Mouse (Mus musculus): Measurements from ENCODE around the gene Olig1. TPM values are rescaled to one million over a fixed set of nuclear protein-coding genes. Genes with fewer than 3 reads are reported as not detected.

Olig1 gene
- total and polyA plus RNA-seq, 2 experiments from 2014 or later, result 199 to 249 TPM

DNA sequence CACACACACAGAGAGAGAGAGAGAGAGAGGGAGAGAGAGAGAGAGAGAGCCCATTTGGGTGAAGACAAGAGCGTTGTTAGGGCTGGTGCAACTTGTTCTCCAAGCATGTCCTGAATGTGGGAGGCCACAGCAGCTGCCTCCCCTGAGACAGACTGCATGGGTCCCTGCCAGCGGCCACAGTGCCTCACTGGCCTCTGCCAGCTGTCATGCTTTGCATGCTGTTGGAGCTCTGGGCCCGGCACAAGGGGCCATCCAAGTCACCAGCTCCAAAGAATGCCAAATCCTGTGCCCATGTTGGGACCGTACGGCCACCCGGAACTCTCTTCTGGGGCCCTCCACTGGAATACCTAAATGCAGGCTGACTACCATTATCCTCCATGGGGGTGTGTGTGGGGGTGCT lies 3.6 kb upstream of the Olig1 start:
- peaks cover 61% of the 10 kb centered on the region for H3K27me3 ChIP-seq (ENCODE audit: insufficient read depth, low read length)
- H3K9me3 ChIP-seq (ENCODE audit: low read length), result no peaks in the 10 kb centered on the region
- 39% methylated on average over 6 of the region's 6 CpGs for WGBS
- no peaks in the 10 kb centered on the region for H3K36me3 ChIP-seq (ENCODE audit: insufficient read depth, low read length)
- TF ChIP-seq CTCF (IDR thresholded peaks at IDR 0.05; ENCODE audit: low read depth), result no peak
- 0 out of 2 replicates have a peak overlapping the region, but pooled peaks have one; percentile 7 for H3K4me2 ChIP-seq (ENCODE audit: low read depth, low read length)
- H3K27ac ChIP-seq, result peak overlapping the region; percentile 45; the same call in 1 of the 2 replicates
- no peaks in the 10 kb centered on the region; the same call in 1 of the 2 replicates for H3K4me1 ChIP-seq (ENCODE audit: insufficient read depth, low read length)
- H3K9ac ChIP-seq (replicated peaks; ENCODE audit: low read length), result no peak overlapping the region
- ATAC-seq (peak; percentile 87), DNase-seq (ENCODE audit: low spot score) (peak; percentile 87)
- no peak overlapping the region for H3K4me3 ChIP-seq (ENCODE audit: low read length)

DNA sequence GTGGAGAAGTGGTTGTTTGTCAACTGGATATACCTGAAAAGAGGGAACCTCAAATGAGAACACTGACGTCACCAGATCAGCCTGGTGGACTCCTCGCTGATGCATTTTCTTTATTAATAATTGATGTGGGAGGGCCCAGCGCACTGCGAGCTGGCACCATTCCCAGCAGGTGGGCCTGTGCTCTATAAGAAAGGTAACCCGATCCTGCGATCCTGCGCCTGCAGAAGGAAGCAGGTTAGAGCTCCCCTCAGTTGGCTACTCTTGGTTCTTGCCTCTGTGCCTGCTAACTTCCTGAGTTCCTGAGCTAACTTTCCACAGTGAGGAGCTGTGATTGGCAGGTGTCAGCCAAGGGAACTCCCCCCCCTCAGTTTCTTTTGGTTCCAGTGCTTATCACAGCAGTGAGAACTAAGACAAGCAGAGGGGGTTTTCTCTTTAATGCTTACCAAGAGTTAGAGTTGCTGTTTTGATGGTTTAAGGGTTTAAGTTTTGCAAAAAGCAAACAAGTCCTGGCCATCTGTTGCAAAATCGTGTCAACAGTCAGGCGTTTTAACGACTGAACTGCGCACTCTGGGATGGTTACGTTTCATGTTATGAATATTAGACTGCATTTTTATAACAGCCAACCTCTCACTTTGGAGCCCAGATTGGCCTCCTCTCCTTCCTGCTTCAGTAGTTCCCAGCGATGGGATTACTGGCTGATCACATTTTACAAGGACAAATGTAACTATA lies 684 bp upstream of the Olig1 start:
- H3K9me3 ChIP-seq (ENCODE audit: low read length), result no peaks in the 10 kb centered on the region
- DNase-seq (ENCODE audit: low spot score) (no peak), ATAC-seq (no peak)
- peak overlapping the region; percentile 46 for H3K4me3 ChIP-seq (ENCODE audit: low read length)
- H3K9ac ChIP-seq (replicated peaks; ENCODE audit: low read length), result peak overlapping the region; percentile 58; the same call in 1 of the 2 replicates
- H3K27me3 ChIP-seq (ENCODE audit: insufficient read depth, low read length), result peaks cover 81% of the 10 kb centered on the region
- H3K27ac ChIP-seq, result no peak overlapping the region
- no peaks in the 10 kb centered on the region for H3K36me3 ChIP-seq (ENCODE audit: insufficient read depth, low read length)
- H3K4me2 ChIP-seq (ENCODE audit: low read depth, low read length), result peak overlapping the region; percentile 62
- no peak for TF ChIP-seq CTCF (IDR thresholded peaks at IDR 0.05; ENCODE audit: low read depth)
- 7% methylated on average over 13 of the region's 13 CpGs for WGBS
- H3K4me1 ChIP-seq (ENCODE audit: insufficient read depth, low read length), result no peaks in the 10 kb centered on the region; the same call in 1 of the 2 replicates

DNA sequence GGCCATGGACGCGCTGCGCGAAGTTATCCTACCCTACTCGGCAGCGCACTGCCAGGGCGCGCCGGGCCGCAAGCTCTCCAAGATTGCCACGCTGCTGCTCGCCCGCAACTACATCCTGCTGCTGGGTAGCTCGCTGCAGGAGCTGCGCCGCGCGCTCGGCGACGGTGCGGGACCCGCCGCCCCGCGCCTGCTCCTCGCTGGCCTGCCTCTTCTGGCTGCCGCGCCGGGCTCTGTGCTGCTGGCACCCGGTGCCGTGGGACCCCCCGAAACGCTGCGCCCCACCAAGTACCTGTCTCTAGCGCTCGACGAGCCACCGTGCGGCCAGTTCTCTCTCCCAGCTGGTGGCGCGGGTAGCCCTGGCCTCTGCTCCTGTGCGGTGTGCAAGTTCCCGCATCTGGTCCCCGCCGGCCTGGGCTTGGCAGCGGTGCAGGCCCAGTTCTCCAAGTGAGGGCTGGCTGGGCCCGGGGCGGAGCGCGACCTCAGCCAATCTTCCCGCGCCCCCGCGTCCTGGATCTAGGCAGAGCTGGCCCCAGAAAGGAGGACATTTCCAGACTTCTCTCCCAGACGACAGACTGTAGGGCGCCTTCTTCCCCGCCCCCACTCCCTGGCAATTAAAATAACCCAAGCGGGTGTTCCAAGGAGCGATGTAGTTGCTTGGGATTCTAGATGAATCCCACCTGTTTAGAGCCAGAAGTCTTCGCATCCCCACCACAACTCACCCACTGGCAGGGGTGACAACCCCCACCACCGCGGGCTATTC lies 820 bp downstream of the Olig1 start:
- no peak for TF ChIP-seq CTCF (IDR thresholded peaks at IDR 0.05; ENCODE audit: low read depth)
- Histone ChIP-seq H3K4me2 (ENCODE audit: low read depth, low read length) (peak overlapping the region; percentile 62), H3K9ac (replicated peaks; ENCODE audit: low read length) (peak overlapping the region; percentile 58), H3K27me3 (ENCODE audit: insufficient read depth, low read length) (peaks cover 86% of the 10 kb centered on the region), H3K4me3 (ENCODE audit: low read length) (peak overlapping the region; percentile 46), H3K36me3 (ENCODE audit: insufficient read depth, low read length) (no peaks in the 10 kb centered on the region), H3K4me1 (ENCODE audit: insufficient read depth, low read length) (no peaks in the 10 kb centered on the region; the same call in 1 of the 2 replicates), H3K9me3 (ENCODE audit: low read length) (no peaks in the 10 kb centered on the region), H3K27ac (peak overlapping the region; percentile 85)
- DNase-seq (ENCODE audit: low spot score), result peak; percentile 65
- peak; percentile 48; the same call in 1 of the 2 replicates for ATAC-seq
- WGBS, result under 1% methylated on average over 62 of the region's 63 CpGs

DNA sequence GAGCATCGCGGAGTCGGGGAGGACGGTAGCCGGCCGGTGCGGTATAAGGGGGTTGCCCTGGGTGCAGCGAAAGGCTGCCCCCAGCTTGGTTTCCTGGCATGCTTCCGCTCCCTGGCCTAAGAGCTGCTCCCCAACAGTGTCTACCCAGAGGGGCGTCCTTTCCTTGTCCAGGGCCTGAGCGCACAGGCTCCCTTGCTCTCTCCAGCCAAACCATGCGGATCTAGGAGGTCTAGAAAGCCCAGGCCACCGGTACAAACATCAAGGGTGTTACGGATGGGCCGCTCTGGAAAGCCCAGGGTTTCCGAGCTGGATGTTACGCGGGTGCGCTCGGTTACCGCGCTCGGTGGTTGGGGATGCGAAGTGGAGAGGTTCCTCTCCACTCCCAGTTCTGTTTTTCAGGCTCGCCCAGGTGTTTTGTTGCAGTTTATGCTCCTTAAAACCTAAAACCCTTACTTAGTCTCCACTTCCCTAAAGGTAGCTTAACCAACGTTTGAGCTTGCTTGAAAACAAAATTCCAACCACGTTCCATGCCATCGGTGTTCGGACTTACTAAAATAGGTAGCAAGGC lies 1.5 kb downstream of the Olig1 start:
- H3K4me3 ChIP-seq (ENCODE audit: low read length), result peak overlapping the region; percentile 46
- peak overlapping the region; percentile 85 for H3K27ac ChIP-seq
- peaks cover 88% of the 10 kb centered on the region for H3K27me3 ChIP-seq (ENCODE audit: insufficient read depth, low read length)
- DNase-seq (ENCODE audit: low spot score) (no peak), ATAC-seq (peak; percentile 32; the same call in 1 of the 2 replicates)
- no peak for TF ChIP-seq CTCF (IDR thresholded peaks at IDR 0.05; ENCODE audit: low read depth)
- under 1% methylated on average over 29 of the region's 29 CpGs for WGBS
- H3K36me3 ChIP-seq (ENCODE audit: insufficient read depth, low read length), result no peaks in the 10 kb centered on the region
- no peaks in the 10 kb centered on the region for H3K9me3 ChIP-seq (ENCODE audit: low read length)
- H3K4me1 ChIP-seq (ENCODE audit: insufficient read depth, low read length), result no peaks in the 10 kb centered on the region; the same call in 1 of the 2 replicates
- peak overlapping the region; percentile 62 for H3K4me2 ChIP-seq (ENCODE audit: low read depth, low read length)
- H3K9ac ChIP-seq (replicated peaks; ENCODE audit: low read length), result peak overlapping the region; percentile 58

DNA sequence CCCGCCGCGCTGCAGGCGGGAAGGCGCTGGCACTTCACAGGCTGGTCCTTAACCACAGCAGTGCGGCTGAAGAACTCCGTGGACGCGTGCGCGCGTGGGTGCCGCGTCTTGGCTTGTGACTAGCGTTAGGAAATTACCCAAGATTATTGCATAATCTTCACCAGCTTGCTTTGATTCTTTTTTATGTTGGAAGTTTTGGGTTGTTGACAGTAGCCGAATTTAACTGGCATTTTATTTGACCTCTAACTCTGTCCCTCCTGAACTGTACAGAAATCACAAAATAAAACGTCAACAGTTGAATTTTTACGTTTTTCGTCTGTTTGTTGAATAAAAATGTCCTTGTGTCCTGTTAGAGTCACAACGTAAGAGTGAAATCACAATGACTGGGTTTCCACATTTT lies 2.1 kb downstream of the Olig1 start:
- Histone ChIP-seq H3K4me3 (ENCODE audit: low read length) (peak overlapping the region; percentile 46), H3K4me2 (ENCODE audit: low read depth, low read length) (peak overlapping the region; percentile 62), H3K27ac (peak overlapping the region; percentile 85), H3K4me1 (ENCODE audit: insufficient read depth, low read length) (no peaks in the 10 kb centered on the region), H3K9me3 (ENCODE audit: low read length) (no peaks in the 10 kb centered on the region), H3K9ac (replicated peaks; ENCODE audit: low read length) (peak overlapping the region; percentile 58; the same call in 1 of the 2 replicates), H3K27me3 (ENCODE audit: insufficient read depth, low read length) (peaks cover 89% of the 10 kb centered on the region), H3K36me3 (ENCODE audit: insufficient read depth, low read length) (no peaks in the 10 kb centered on the region)
- 2% methylated on average over 20 of the region's 20 CpGs for WGBS
- no peak for DNase-seq (ENCODE audit: low spot score)
- no peak for ATAC-seq
- no peak for TF ChIP-seq CTCF (IDR thresholded peaks at IDR 0.05; ENCODE audit: low read depth)

DNA sequence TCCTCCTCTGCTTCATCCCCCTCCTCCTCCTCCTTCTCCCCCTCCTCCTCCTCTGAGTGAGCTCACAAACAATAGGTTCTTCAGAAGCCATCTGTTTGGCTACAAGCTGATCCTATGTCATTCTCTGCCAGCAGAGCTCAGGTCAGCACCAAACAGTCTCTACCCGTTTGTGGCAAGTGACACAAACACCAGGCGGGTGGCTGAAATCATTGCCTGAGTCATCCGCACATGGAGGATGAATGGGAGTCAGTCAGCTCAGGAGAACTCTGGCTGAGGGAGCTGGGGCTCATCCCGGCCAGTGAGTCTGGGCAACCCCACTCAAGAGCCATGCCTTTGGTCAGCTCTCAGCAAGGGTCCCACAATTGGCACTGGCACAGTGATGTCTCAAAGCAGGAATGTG lies 10.9 kb downstream of the Olig1 start:
- Histone ChIP-seq H3K4me1 (ENCODE audit: insufficient read depth, low read length) (no peaks in the 10 kb centered on the region), H3K27ac (no peak overlapping the region), H3K36me3 (ENCODE audit: insufficient read depth, low read length) (no peaks in the 10 kb centered on the region), H3K9ac (replicated peaks; ENCODE audit: low read length) (no peak overlapping the region), H3K4me3 (ENCODE audit: low read length) (no peak overlapping the region), H3K27me3 (ENCODE audit: insufficient read depth, low read length) (peaks cover 12% of the 10 kb centered on the region), H3K9me3 (ENCODE audit: low read length) (no peaks in the 10 kb centered on the region), H3K4me2 (ENCODE audit: low read depth, low read length) (no peak overlapping the region)
- DNase-seq (ENCODE audit: low spot score) (no peak), ATAC-seq (no peak)
- TF ChIP-seq CTCF (IDR thresholded peaks at IDR 0.05; ENCODE audit: low read depth), result no peak
- 52% methylated on average over 4 of the region's 4 CpGs for WGBS
